Mouse (Mus musculus): ENCODE measurements at regions not wholly inside any gene's neighbourhood (a gene's known extent, or its start where the extent isn't known, plus 50 kb on each side); places are given as distances from the start of the nearest gene placed in this dataset.

DNA sequence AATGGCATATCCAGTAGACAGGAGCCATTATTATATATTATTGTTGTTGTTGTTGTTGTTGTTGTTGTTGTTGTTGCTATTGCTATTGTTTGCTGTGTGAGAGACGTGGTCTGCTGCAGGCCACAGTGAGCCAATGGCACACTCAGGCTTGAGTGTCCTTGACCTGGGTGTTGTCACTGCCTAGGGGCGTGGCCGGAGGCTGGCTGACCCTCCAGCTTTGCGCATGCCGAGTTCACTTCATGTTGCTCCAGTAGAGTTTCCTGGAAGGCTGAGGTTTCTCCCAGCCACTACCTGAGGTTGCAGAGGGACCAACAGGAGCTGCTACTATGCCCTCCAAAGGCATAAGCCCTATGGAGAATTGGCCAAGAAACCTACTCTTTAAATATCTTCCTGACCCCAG lies 83.1 kb upstream of the Csf3r start:
- H3K9ac ChIP-seq (ENCODE audit: low read length) = no peak overlapping the region
- no peak overlapping the region for H3K4me3 ChIP-seq (ENCODE audit: low read length)
- no peak overlapping the region for H3K27ac ChIP-seq (ENCODE audit: low read length)
- H3K4me2 ChIP-seq (ENCODE audit: low read depth, low read length) = no peak overlapping the region
- H3K9me3 ChIP-seq (ENCODE audit: control insufficient read depth, low read length) = no peaks in the 10 kb centered on the region
- no peak for ATAC-seq (ENCODE audit: low read depth)
- no peaks in the 10 kb centered on the region for H3K4me1 ChIP-seq (replicated peaks; ENCODE audit: control insufficient read depth, insufficient read depth, low read length)
- H3K36me3 ChIP-seq (ENCODE audit: control insufficient read depth, insufficient read depth, low read length) = no peaks in the 10 kb centered on the region
- WGBS = 40% methylated on average over 5 of the region's 5 CpGs
- H3K27me3 ChIP-seq (ENCODE audit: control insufficient read depth, insufficient read depth, low read depth, low read length) = no peaks in the 10 kb centered on the region

DNA sequence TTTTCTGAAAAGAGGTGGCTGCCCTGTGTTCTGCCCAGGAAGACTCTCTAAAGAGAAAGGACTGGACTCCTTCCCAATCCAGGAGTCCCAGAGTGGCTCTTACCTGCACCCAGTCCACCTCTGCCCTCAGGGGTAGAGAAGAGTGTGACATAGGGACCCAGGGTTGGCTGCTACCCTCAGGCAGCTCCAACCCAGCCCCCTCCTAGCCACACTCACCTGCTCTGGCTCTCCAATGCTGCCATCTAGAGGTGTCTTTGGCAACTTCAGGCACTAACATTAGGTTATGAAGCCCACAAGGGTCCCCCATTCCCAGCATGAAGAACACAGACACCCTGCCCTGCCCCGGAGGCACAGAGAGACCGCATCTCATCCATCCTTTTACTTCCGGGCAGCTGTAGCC lies 82.4 kb upstream of the Csf3r start:
- no peaks in the 10 kb centered on the region for H3K4me1 ChIP-seq (replicated peaks; ENCODE audit: control insufficient read depth, insufficient read depth, low read length)
- ATAC-seq (ENCODE audit: low read depth) = no peak
- WGBS = 46% methylated on average over 3 of the region's 3 CpGs

DNA sequence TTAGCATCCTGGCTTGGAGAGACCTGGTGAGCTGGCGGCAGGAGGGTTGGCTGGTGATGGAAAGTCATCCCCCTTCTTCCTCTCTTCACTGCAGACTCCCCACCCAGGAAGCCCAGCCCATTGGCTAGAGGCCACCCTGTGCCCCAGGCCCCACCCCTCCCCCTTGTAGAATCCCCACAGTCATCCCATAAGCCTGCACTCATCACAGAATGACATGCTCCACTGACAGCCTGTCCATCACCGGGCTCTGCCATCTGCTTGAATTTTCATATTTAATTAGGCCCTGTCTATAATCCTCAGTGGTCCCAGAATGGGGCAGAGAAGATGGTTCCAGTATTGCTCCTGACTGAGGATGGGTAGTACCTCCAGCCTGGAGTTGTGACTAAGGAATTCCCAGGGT lies 79.3 kb upstream of the Csf3r start:
- no peak overlapping the region for H3K4me3 ChIP-seq (ENCODE audit: low read length)
- no peaks in the 10 kb centered on the region for H3K27me3 ChIP-seq (ENCODE audit: control insufficient read depth, insufficient read depth, low read depth, low read length)
- ATAC-seq (ENCODE audit: low read depth) = no peak
- H3K4me2 ChIP-seq (ENCODE audit: low read depth, low read length) = no peak overlapping the region
- no peaks in the 10 kb centered on the region for H3K36me3 ChIP-seq (ENCODE audit: control insufficient read depth, insufficient read depth, low read length)
- WGBS = 60% methylated on average over 2 of the region's 2 CpGs
- no peak overlapping the region for H3K27ac ChIP-seq (ENCODE audit: low read length)
- H3K4me1 ChIP-seq (replicated peaks; ENCODE audit: control insufficient read depth, insufficient read depth, low read length) = no peaks in the 10 kb centered on the region
- no peaks in the 10 kb centered on the region for H3K9me3 ChIP-seq (ENCODE audit: control insufficient read depth, low read length)
- H3K9ac ChIP-seq (ENCODE audit: low read length) = no peak overlapping the region

More for the DNA sequence above, 82.4 kb upstream of the Csf3r start:
- H3K9me3 ChIP-seq (ENCODE audit: control insufficient read depth, low read length) = no peaks in the 10 kb centered on the region
- H3K36me3 ChIP-seq (ENCODE audit: control insufficient read depth, insufficient read depth, low read length) = no peaks in the 10 kb centered on the region
- no peak overlapping the region for H3K27ac ChIP-seq (ENCODE audit: low read length)
- no peak overlapping the region for H3K9ac ChIP-seq (ENCODE audit: low read length)
- no peak overlapping the region for H3K4me3 ChIP-seq (ENCODE audit: low read length)
- H3K4me2 ChIP-seq (ENCODE audit: low read depth, low read length) = no peak overlapping the region
- H3K27me3 ChIP-seq (ENCODE audit: control insufficient read depth, insufficient read depth, low read depth, low read length) = no peaks in the 10 kb centered on the region

GRCm38 (mm10) chr4:125959426-125959825 lies 64.9 kb upstream of the Csf3r start:
- 37% methylated on average over 9 of the region's 9 CpGs for WGBS
- Histone ChIP-seq H3K4me1 (replicated peaks; ENCODE audit: control insufficient read depth, insufficient read depth, low read length) (no peaks in the 10 kb centered on the region), H3K9ac (ENCODE audit: low read length) (no peak overlapping the region), H3K27ac (ENCODE audit: low read length) (no peak overlapping the region), H3K4me3 (ENCODE audit: low read length) (no peak overlapping the region), H3K9me3 (ENCODE audit: control insufficient read depth, low read length) (no peaks in the 10 kb centered on the region), H3K27me3 (ENCODE audit: control insufficient read depth, insufficient read depth, low read depth, low read length) (peaks cover 2% of the 10 kb centered on the region; the same call in 1 of the 2 replicates), H3K36me3 (ENCODE audit: control insufficient read depth, insufficient read depth, low read length) (no peaks in the 10 kb centered on the region), H3K4me2 (ENCODE audit: low read depth, low read length) (no peak overlapping the region)
- ATAC-seq (ENCODE audit: low read depth) = no peak

- H3K27me3 ChIP-seq (ENCODE audit: control insufficient read depth, insufficient read depth, low read depth, low read length) = peaks cover 2% of the 10 kb centered on the region; the same call in 1 of the 2 replicates
- ATAC-seq (ENCODE audit: low read depth) = no peak
- H3K9me3 ChIP-seq (ENCODE audit: control insufficient read depth, low read length) = no peaks in the 10 kb centered on the region
- no peaks in the 10 kb centered on the region for H3K36me3 ChIP-seq (ENCODE audit: control insufficient read depth, insufficient read depth, low read length)
- H3K27ac ChIP-seq (ENCODE audit: low read length) = no peak overlapping the region
- no peak overlapping the region for H3K9ac ChIP-seq (ENCODE audit: low read length)
- H3K4me3 ChIP-seq (ENCODE audit: low read length) = no peak overlapping the region
- 52% methylated on average over 8 of the region's 8 CpGs for WGBS
- H3K4me1 ChIP-seq (replicated peaks; ENCODE audit: control insufficient read depth, insufficient read depth, low read length) = no peaks in the 10 kb centered on the region
- no peak overlapping the region for H3K4me2 ChIP-seq (ENCODE audit: low read depth, low read length)
Measured at GRCm38 (mm10) chr4:125960704-125961279, 63.6 kb upstream of the Csf3r start.

- Histone ChIP-seq H3K4me2 (ENCODE audit: low read depth, low read length) (no peak overlapping the region), H3K4me3 (ENCODE audit: low read length) (no peak overlapping the region), H3K36me3 (ENCODE audit: control insufficient read depth, insufficient read depth, low read length) (no peaks in the 10 kb centered on the region), H3K27me3 (ENCODE audit: control insufficient read depth, insufficient read depth, low read depth, low read length) (peaks cover 2% of the 10 kb centered on the region; the same call in 1 of the 2 replicates), H3K27ac (ENCODE audit: low read length) (no peak overlapping the region), H3K9me3 (ENCODE audit: control insufficient read depth, low read length) (no peaks in the 10 kb centered on the region), H3K9ac (ENCODE audit: low read length) (no peak overlapping the region), H3K4me1 (replicated peaks; ENCODE audit: control insufficient read depth, insufficient read depth, low read length) (no peaks in the 10 kb centered on the region)
- no peak for ATAC-seq (ENCODE audit: low read depth)
- 8% methylated on average over 7 of the region's 7 CpGs for WGBS
Measured at GRCm38 (mm10) chr4:125962677-125963076, 61.7 kb upstream of the Csf3r start.
